Mouse (Mus musculus): ENCODE results near the gene Tfr2.

Tfr2 gene

DNA sequence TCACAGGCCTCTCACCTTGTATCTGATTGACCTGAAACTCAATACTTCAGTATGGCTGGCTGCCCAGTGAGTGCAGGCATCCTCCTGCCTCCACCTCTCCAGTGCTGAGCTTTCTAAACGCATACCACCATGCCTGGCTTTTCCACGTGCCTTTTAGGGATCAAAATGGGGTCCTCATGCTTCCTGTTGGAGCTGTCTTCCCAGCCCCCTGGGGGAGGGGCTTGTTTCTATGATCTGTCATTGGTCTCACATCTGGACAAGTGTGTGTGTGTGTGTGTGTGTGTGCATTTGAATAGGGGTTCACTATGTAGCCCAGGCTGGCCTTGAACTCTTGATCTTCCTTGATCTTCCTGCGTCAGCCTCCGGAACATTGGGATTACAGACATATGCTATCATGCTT lies 32.2 kb upstream of the Tfr2 start:
- no peak for DNase-seq (ENCODE audit: low read depth, low spot score)

DNA sequence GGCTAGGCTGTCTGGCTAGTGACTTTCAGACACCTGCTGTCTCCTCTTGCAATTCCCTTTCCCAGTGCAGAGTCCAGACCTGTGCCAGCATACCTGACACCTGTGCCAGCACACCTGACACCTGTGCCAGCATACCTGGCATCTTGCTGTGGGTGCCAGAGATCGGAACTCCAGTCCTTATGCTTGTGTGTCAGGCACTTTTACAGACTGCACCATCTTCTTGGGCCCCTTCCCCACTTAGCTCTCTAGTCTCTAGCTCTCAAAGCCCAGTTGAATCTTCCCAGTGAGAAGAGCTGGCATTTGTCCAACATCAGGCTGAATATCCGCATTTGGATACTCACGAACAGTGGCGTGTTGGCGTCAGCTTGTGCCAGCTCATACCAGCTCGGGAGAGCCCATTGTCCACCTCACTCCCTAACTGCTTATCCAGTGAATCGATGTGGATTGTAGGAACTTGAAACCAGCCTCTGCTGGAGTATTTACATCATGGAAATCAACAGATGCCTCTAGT lies 30.3 kb upstream of the Tfr2 start:
- no peak for DNase-seq (ENCODE audit: low read depth, low spot score)

DNA sequence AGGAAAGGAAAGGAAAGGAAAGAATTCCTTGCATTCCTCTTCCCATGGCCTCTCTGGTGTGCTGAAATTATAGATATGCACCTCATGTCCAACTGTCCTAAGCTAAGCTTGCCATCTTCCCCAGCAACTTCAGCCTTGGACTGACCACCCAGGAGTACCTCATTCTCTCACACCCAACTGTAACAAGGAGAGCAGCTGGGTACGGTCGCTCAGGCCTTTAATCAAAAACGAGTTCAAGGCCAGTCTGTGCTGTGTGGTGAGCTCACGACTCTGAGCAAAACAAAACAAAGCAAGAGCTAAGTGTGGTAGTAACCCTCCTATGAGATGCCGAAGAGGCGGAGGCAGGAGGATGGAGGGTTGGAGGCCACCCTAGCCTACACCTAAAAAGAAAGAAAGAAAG lies 28.6 kb upstream of the Tfr2 start:
- no peak for DNase-seq (ENCODE audit: low read depth, low spot score)

DNA sequence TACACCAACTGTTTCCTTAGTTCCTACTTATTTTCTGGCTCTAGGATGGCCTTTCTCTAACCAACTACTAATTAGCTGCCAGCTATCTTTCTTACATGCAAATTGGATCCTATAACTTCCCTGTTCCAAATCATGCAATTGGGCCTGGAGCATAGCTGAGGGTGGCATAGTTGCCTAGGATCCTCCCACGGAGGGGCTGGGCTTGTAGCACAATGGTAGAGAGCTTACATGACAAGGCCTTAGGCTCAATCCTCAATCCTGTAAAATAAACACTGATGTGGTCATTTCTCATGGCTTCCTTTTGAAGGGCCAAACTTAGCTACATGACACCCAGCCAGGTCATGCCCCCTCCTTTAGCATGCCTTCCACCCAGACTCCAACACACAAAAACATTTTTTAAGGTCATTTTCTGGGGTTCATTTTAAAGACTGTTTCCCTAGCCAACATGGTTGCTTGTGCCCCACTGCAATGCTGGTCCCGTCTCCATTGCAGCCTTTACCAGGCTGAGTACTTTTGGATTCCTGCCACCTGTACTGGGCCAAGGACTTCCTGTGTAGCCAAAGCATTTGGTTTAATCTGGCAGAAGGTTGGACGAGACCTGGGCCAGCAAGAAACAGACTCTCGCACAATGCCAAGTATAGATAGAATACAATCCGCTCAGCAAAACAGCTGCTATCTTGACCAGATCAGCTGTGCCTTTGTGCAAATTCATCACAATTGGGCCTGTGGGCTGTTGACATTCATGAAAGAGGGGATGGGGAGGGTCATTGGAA lies 27.7 kb upstream of the Tfr2 start:
- DNase-seq (ENCODE audit: low read depth, low spot score), result no peak

DNA sequence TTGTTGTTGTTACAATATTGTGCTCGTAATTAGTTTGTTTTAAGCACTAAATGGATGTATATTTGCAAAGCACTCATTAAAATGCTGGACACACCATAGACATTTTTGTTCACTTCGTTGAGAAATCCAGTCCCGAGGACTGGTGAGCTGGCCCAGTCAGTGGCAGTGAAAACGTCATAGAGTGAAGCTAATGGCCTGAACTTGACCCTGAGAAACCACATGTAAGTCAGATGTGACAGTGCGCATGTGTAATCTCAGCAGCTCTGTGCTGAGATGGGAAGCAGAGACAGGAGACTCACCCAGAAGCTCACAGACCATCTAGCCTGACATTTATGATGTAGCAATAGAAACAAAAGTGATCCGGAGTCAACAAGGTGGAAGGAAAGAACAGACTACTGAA lies 24.7 kb upstream of the Tfr2 start:
- DNase-seq (ENCODE audit: low read depth, low spot score), result no peak

DNA sequence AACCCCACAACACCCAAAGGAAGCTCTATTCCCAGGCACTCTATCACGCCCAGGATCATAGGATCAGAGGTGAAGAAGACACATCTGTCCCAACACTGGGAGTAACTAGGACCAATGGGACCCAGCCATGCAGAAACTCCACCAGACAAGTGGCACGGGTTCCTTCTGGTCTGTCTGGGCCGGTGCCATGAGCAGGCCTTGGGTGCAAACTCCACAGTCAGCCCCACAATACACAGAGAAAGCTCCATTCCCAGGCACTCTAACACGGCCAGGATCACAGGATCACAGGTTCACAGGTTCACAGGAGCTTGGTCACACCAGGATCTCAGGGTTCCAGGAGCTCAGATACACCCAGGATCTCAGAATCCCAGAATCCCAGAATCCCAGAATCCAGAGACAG lies 24.0 kb upstream of the Tfr2 start:
- no peak for DNase-seq (ENCODE audit: low read depth, low spot score)

DNA sequence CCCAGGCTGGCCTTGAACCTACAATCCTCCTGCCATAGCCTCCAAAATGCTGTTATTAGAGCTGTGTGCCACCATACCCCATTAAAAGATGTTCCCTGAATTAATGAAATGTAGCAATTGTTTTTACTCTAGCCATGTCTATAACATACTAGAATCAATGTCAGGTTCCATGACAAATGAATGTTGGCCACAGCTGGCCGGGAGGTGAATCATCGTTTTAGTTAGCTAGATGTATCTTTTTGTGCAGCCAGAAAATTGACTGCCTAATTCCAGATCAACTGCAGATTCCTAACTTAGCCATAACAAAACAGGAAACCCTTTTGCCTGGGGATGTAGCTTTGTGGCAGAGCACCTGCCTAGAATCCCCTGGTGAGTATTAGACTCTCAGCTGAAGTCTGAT lies 19.8 kb upstream of the Tfr2 start:
- no peak for DNase-seq (ENCODE audit: low read depth, low spot score)

DNA sequence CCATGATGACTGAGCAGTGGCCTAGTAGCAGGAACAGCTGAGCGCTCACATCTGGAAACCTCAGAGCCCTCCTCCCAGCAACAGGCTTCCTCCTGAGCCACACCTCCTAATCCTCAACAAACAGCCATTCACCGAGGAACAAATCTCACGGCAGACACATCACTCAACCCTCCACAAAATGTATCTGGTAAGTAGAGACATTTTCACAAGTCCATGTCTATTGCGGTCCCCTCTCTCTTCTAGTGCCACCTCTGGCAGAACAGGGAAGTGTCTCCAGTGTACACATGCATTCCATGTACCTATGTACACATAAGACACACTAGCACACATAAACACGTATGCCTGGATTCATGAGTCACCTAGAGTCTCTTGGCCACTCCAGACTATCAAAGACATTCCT lies 18.5 kb upstream of the Tfr2 start:
- DNase-seq (ENCODE audit: low read depth, low spot score), result peak; percentile 70

DNA sequence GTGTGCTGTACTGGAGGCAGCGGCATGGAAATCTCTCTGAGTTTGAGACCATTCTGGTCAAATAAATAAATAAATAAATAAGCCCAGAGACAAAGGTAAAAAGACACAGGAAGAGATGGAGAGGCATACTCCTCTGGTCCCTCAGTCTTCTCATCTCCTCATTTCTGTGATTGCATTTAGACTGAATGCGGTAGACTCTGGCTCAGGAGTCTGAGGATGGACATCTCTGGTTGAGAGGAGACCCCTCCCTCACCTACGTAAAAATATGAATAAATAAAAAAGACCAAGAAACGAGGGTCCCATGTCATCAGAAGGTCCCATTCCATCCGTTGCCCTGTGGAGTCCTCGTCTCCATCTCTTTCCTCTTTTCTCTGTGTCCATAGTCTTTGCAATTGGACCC lies 16.6 kb upstream of the Tfr2 start:
- DNase-seq (ENCODE audit: low read depth, low spot score), result no peak

DNA sequence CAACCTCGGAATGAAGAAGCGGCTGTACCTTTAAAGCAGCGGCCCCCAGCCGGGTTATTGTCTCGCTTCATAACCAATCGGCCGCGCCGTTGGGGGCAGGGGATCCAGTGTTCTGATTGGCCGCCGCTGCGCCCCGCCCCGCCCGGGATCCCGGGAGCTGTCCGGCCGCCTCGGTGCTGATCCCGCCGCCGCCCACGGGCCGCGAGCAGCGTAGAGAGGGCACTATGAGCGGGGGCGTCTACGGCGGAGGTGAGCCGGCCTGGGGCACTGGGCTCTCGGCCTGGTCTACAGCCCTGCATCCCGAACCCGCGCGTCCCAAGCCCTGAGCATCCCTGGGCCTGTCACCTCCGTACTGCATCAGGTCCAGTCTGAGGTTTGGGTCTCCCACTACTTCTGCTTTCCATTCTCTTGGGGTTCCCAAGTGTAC lies 16.2 kb upstream of the Tfr2 start, which contains the start of gene Actl6b:
Gene Actl6b (plus strand): TSS at position 107 of the 427 bp plus-strand sequence.
- peak; percentile 95 for DNase-seq (ENCODE audit: low read depth, low spot score)

DNA sequence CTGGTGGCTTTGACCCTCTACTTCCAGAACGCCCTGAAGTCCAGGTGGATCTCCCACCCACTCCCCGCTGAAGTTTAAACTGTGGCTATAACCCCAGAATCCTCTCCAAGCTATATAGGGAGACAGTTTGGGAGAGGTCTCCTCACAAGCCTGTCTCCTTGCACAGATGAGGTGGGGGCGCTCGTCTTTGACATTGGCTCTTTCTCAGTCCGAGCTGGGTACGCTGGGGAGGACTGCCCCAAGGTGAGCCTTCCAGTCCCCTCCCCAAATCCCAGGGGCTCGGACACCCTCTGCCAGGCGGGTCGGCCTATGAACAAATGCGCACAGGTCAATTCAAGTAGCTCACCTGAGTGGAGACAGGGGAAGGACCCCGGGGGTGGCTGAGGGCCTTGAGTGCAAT lies 15.7 kb upstream of the Tfr2 start:
- DNase-seq (ENCODE audit: low read depth, low spot score), result no peak

DNA sequence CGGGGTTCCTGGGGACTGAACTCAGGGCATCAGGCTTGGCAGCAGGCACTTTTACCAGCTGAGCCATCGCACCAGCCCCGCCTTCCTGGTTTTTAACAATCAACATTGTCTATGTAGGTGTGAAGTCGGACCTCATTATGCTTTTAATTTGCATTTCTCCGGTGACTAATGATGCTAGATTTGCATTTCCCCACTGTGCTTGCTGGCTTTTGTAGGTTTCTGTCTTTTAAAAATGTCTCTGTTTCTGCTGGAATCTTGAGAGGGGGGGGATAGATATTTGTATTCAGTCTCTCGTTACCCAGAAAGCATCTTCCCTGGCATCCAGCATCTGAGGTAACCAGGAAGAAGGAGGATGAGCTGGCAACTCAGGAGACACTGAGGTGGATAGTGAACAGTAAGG lies 8.1 kb upstream of the Tfr2 start:
- DNase-seq (ENCODE audit: low read depth, low spot score), result no peak

DNA sequence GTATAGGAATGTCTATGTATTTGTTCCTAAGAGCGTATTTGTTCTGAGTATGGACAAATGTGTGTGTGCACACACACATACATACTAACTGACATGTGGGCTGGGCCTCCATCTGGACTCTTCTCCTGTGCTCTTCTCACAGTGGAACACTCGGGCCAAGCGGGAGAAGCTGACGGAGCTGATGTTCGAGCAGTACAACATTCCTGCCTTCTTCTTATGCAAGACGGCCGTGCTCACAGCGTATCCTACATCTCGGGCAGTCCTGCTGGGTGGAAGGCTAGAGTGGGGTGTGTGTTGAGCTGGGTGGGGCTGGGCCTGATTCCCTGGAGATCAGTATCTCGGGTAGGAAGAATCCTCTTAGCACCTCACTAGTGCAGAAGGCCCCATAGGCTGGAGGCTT lies 6.7 kb upstream of the Tfr2 start:
- peak; percentile 50 for DNase-seq (ENCODE audit: low read depth, low spot score)

DNA sequence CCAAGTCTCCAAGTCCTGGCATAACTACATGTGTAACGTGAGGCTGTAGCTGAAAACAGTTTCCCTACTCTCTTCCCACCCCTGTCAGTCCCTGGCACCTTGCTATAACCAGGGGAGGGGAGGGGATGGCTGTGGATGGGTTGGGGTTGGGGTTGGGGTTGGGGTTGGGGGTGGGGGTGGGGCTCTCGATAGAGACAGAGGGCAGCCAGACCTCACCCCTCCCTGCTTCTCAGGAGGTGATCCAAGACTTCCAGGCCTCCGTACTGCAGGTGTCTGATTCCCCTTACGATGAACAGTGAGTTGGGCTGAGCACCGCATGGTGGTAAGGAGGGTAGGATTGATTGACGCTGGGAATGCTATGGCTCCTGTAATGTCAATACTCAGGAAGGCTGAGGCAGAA lies 3.9 kb upstream of the Tfr2 start:
- no peak for DNase-seq (ENCODE audit: low read depth, low spot score)

DNA sequence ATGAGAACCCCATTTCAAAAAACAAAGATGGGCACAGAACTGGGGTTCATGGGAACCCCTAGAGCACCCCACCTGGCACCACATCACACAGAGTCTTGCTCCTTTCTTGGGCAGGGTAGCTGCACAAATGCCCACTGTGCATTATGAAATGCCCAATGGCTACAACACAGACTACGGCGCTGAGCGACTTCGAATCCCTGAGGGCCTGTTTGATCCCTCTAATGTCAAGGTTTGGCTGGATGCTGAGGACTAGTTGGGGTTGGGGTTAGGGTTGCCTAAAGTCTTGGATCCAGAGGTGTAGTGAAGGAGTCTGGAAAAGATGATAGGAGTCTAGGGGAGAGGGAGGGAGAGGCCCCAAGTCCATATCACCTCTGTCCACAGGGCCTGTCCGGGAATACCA lies 3.2 kb upstream of the Tfr2 start:
- no peak for DNase-seq (ENCODE audit: low read depth, low spot score)

DNA sequence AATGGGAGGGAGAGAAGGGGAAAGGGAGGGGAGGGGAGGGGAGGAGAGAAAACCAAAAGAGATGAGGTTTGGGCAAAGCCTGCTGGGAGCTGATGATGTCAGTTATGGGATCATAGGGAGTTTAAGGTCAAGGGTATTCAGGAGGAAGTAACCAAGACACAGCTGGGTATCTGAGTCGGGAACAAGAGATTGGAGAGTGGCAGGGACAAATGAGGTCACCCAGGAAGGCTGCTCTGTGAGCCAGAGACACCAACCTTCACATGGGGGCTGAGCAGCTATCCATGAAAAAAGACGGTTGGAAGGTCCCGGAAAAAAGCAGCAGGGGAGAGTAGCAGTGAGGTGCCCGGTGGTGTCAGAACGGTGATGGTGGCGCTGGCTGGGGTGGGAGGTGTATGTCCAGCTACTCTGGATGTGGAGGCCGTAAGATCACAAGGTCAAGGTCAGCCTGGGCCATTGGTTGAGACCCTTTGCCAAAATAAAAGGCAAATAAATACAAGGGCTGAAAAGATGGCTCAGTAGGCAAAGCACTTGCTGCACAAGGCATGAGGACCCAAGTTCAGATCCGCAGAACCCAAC lies 1.3 kb upstream of the Tfr2 start:
- peak; percentile 58 for DNase-seq (ENCODE audit: low read depth, low spot score)

DNA sequence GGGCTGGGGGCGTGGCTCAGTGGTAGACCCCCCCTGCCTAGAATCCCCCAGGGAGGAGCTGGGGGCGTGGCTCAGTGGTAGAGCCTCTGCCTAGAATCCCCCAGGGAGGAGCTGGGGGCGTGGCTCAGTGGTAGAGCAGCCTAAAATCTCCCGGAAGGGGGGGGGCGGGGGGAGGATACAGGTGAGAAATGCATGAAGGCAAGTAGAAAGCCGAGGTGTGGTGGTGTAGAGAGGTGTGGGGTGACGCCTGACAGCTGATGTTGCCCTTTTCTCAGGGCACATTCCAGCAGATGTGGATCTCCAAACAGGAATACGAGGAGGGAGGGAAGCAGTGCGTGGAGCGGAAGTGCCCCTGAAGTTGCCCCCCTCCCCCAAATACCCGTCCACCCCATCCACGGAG lies 609 bp upstream of the Tfr2 start:
- peak; percentile 50 for DNase-seq (ENCODE audit: low read depth, low spot score)

DNA sequence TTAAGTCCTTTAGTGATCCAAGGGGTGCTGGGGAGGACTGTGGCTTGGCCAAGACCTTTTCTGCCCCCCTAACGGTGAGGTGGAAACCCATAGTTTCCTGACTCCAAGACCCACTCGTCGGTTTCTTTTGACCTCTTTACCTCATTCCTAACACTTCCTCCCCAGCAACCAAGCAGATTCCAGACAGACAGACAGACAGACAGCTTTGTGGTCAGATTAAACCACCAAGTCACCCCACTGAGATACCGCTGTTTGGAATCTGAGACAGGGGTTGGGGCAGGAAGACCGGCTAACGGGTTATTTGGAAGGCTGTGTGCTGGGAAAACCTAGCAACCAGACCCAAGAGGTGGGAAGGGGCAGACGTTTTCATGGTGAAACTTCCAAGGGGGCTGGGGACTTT lies 541 bp downstream of the Tfr2 start:
- DNase-seq (ENCODE audit: low read depth, low spot score), result no peak

DNA sequence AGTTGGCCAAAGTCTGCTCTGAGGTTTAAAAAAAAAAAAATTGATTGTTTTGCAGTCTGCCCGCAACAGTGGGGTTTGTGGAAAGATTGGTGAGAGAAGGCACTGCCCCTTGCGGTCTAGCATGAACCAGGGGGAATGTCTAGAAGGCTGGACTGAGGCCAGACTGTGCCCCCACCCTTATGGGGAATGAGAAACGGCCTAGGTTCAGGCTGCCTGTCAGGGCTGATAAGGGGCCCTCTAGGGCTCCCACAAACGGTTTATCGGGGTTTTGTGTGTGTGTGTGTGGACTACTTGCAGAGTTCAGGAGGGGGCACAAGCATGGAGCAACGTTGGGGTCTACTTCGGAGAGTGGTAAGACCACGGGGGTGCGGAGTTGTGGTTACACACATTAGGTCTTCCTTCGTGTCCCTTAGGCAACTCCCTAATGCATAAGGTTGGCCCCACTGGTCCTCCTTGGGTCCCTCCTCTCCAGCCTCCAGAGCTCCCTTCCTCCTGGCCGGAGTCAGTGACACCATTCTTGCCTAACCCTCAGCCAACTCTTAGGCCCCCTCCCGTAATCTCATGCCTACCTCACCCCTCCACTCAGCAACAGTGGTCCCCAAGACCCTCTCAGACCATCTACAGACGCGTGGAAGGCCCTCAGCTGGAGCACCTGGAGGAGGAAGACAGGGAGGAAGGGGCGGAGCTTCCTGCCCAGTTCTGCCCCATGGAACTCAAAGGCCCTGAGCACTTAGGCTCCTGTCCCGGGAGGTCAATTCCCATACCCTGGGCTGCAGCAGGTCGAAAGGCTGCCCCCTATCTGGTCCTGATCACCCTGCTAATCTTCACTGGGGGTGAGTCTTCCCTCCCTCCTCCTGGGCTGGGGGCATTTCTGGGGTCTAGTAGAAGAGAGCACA lies 1.3 kb downstream of the Tfr2 start:
- DNase-seq (ENCODE audit: low read depth, low spot score), result no peak

DNA sequence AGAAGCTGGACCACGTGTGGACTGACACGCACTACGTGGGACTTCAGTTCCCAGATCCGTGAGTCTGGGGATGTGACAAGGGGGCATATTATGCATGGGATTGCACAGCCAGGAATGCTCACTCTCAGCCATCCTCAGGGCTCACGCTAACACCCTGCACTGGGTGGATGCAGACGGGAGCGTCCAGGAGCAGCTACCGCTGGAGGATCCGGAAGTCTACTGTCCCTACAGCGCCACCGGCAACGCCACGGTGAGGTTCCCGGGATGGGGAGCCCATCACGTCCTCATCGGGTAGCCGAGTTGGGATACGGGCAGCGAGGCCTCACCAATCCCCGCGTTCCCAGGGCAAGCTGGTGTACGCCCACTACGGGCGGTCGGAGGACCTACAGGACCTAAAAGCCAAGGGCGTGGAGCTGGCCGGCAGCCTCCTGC lies 4.8 kb downstream of the Tfr2 start:
- no peak for DNase-seq (ENCODE audit: low read depth, low spot score)

DNA sequence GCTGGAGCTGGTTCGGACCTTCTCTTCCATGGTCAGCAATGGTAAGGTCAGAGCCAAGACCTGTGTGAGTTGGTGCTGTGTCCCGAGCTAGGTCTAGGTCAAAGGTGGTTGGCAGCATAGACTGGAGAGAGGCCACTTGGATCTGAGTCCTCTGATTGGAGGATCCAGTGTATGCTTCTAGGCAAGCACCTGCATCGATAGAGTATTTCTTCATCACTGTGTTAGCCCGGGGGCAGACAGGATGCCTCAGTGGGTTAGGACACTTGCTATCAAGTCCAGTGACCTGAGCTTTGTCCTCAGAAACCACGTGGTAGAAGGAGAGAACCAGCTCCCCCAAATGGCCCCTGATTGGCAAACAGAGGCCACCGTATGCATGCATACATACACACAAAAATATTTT lies 10.6 kb downstream of the Tfr2 start:
- no peak for DNase-seq (ENCODE audit: low read depth, low spot score)

DNA sequence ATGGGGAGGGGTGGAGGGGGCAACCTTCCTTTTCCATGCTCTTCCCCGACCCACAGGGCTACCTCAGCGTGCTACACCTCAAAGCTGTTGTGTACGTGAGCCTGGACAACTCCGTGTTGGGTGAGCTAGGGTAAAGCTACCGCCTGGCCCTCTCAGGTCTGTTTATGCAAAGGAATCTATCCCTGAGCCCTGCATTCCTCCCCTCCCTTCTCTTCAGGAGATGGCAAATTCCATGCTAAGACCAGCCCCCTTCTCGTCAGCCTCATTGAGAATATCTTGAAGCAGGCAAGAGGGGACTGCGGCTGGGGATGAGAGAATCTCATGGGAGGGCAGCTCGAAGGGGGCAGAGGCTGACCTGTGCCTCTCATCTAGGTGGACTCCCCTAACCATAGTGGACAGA lies 13.1 kb downstream of the Tfr2 start:
- DNase-seq (ENCODE audit: low read depth, low spot score), result peak; percentile 49
